Mouse (Mus musculus) intestine, embryonic 14.5 days (tissue): ENCODE results near the gene Cbx7. TPM values are rescaled to one million over a fixed set of nuclear protein-coding genes. Genes with fewer than 3 reads are reported as not detected.
A peak's percentile ranks its signal among the peaks of the same experiment; 100 is the strongest.

ENCODE experiments used
- ATAC-seq: fragments of 200-750 bp; cut with Nextera tagmentation; replicated peaks from 2 replicates; pipeline ENCODE4 v1.8.0; 2017; ENCODE audit warnings: low read depth, moderate number of reproducible peaks, moderate TSS enrichment, moderate library complexity; ENCODE audit not compliant: low FRiP score, low TSS enrichment
- DNase-seq: peaks from one replicate; pipeline ENCODE4 v3.0.0-alpha.2; 2018; ENCODE audit warnings: low spot score
- H3K27ac ChIP-seq: fragments of 300-500 bp; sonication (generic); 2 replicates; pipeline ENCODE4 v1.5.1; 2014; ENCODE audit warnings: low read depth, mild to moderate bottlenecking, control low read depth
- H3K27me3 ChIP-seq: fragments of 300-500 bp; sonication (generic); replicated peaks from 2 replicates; pipeline ENCODE4 v1.6.1; 2014; ENCODE audit warnings: low read length, control low read depth; ENCODE audit not compliant: control insufficient read depth, insufficient read depth
- H3K36me3 ChIP-seq: fragments of 300-500 bp; sonication (generic); 2 replicates; pipeline ENCODE4 v1.6.1; 2014; ENCODE audit warnings: low read length, control low read depth; ENCODE audit not compliant: control insufficient read depth, insufficient read depth
- H3K4me1 ChIP-seq: fragments of 300-500 bp; sonication (generic); replicated peaks from 2 replicates; pipeline ENCODE4 v1.6.1; 2014; ENCODE audit warnings: low read length, control low read depth, mixed read lengths; ENCODE audit not compliant: control insufficient read depth, insufficient read depth
- H3K4me2 ChIP-seq: fragments of 300-500 bp; sonication (generic); 2 replicates; pipeline ENCODE4 v1.6.1; 2014; ENCODE audit warnings: low read length
- H3K4me3 ChIP-seq: fragments of 300-500 bp; sonication (generic); 2 replicates; pipeline ENCODE4 v1.5.1; 2014; ENCODE audit warnings: low read depth, low read length, control low read depth, mixed read lengths
- H3K9ac ChIP-seq: fragments of 300-500 bp; sonication (generic); 2 replicates; pipeline ENCODE4 v1.6.1; 2014; ENCODE audit warnings: mild to moderate bottlenecking, low read length
- H3K9me3 ChIP-seq: fragments of 300-500 bp; sonication (generic); 2 replicates; pipeline ENCODE4 v1.6.1; 2016; ENCODE audit warnings: low read length, control low read depth; ENCODE audit not compliant: control insufficient read depth
- WGBS: fragments of 180-500 bp; shearing (Covaris S2); extraction: QIAGEN DNeasy Blood & Tissue Kit; methylation state at CpG from one replicate; pipeline ENCODE4 v1.1.7; 2014; 5-methylcytosine and 5-hydroxymethylcytosine counted together
- polyA plus RNA-seq: library from polyadenylated mRNA; unstranded; fragments of >200 nt; fragmentation: Nextera tagmentation; extraction: Ambion mirVana; gene quantifications from 2 replicates; pipeline ENCODE4 v1.2.1, GENCODE M21; 2014

The Cbx7 gene
- polyA plus RNA-seq, result 4.6 and 6.2 TPM in 2 replicates

DNA sequence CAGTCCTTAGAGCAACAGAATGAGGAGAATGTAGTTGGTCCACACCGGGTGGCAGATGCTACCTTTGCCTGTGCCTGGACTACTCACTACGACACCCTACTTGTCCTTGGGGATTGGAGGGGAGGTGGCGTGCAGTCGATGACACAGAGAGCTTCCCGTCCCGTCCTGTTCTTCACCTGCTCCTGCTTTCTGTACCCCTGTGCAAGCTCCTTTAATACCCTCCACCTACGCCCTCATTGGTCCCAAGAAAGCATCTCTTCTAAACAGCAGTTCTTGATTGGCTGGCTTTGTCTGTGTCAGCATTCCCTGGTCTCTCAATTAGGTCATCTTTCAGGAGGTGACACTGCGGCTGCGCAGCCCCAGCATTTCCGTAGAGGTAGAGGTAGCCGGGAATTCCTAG is at the start of gene Cbx7:
Gene Cbx7 (minus strand): TSS at position 180 of the 400 bp plus-strand sequence.
- Histone ChIP-seq H3K4me1 (no peaks in the 10 kb centered on the region), H3K9me3 (no peaks in the 10 kb centered on the region), H3K4me3 (no peak within 1 kb of the TSS), H3K4me2 (no peak within 1 kb of the TSS), H3K27ac (no peak within 1 kb of the TSS), H3K9ac (no peak within 1 kb of the TSS), H3K27me3 (no peaks in the 10 kb centered on the region), H3K36me3 (no peaks in the 10 kb centered on the region)
- no peak for ATAC-seq
- 91% methylated on average over 11 of the region's 11 CpGs for WGBS
- no peak for DNase-seq

DNA sequence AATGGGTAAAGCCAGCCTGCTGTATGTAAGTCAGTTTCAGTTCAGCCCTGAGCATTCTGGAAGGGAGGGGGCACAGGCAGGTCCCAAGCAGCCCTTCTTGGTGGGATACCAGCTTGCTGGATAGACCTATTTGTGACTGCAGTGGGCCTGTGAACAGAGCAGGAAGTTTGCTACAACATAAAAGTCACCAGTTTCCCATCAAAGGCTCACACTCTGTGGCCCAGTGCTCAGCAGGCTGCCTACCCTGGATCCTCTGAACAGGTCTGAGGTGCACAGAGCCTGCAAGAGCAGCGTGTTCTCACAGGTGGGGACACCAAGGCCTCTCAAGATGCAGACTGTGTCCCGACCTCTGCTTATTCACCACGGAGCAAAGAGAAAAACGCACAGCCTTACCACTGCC is 49.6 kb upstream of the Cbx7 start:
- no peaks in the 10 kb centered on the region for H3K9me3 ChIP-seq
- H3K27ac ChIP-seq, result no peak overlapping the region
- no peak overlapping the region for H3K4me2 ChIP-seq
- H3K36me3 ChIP-seq, result no peaks in the 10 kb centered on the region
- DNase-seq (no peak), ATAC-seq (no peak)
- peaks cover 12% of the 10 kb centered on the region; the same call in 1 of the 2 replicates for H3K4me1 ChIP-seq
- no peak overlapping the region for H3K4me3 ChIP-seq
- H3K9ac ChIP-seq, result no peak overlapping the region
- WGBS, result 61% methylated on average over 4 of the region's 4 CpGs
- peaks cover 13% of the 10 kb centered on the region for H3K27me3 ChIP-seq

DNA sequence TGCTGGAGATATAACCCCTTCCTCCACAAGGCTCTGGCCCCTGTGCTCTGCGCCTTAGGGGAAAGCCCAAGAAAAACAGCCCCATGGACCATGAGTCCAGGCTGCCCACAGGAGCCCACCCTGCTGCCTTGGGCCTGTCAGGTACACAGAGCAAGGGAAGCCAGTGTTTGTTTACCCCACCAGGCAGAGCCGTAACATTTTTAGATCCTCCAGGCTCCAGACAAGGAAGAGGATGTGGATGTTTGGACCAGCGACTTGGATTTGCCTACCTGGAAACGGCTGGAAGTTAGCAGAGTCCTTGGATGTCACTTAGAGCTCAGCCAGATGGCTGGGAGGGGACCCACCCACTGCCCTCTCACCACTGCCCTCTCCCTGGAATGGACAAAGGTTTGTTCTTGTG is 48.7 kb upstream of the Cbx7 start:
- H3K27me3 ChIP-seq, result peaks cover 22% of the 10 kb centered on the region
- H3K27ac ChIP-seq, result no peak overlapping the region
- 26% methylated on average over 4 of the region's 4 CpGs for WGBS
- H3K36me3 ChIP-seq, result no peaks in the 10 kb centered on the region
- H3K9ac ChIP-seq, result no peak overlapping the region
- H3K9me3 ChIP-seq, result no peaks in the 10 kb centered on the region
- ATAC-seq, result no peak
- H3K4me2 ChIP-seq, result no peak overlapping the region
- peaks cover 12% of the 10 kb centered on the region for H3K4me1 ChIP-seq
- no peak overlapping the region for H3K4me3 ChIP-seq
- DNase-seq, result no peak

DNA sequence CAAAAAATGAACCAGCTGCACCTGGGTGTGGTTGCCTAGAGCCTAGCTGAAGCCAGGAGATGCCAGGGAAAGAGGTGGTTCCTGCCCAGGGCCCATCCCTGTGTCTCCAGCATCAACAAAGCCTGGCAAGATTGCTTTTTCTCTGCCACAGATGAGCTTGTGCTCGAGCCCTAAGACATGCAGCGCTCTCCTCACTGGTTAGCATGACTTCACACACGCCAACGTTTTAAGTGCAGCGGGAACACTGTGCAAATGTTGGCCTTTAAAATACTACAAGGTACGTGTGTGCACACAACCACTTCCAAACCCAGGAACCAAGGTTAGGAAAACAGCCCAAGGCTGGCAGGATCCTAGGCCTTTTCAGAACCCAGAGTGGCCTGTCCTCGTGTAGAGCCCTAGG is 48.3 kb upstream of the Cbx7 start:
- WGBS, result 84% methylated on average over 7 of the region's 7 CpGs
- DNase-seq, result no peak

DNA sequence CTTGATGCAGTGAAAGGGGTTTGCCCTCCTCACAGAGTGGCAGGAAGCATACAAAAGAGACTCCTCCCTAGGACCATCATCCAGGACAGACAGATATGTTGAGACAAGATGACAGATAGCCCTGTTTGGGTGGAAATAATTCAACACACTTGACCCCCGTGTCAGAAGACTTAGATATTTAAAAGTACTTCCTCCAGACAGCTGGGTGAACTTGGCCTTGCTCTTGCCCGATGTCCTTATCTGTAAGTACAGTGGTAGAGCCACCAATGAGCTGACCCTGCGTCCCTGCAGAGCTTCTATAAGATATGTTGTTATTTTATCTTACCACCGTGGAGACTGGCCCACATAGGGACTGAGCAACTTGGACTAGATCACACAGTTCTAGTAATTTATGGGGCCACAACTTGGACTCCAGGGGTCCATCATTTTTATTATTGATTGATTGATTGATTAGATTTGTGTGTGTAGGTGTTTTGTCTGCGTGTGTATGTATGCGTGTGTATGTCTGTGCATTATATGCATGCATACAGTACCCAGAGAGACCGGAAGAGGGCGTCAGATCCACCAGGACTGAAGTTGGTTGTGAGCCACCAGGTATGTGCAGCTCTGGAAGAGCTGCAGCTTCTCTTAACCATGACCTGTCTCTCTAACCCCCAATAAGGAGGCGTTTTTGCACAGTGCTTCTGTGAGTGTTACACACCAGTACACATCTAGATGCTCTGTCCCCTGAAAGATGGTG is 45.8 kb upstream of the Cbx7 start:
- Histone ChIP-seq H3K9me3 (no peaks in the 10 kb centered on the region), H3K27ac (no peak overlapping the region), H3K9ac (no peak overlapping the region), H3K36me3 (no peaks in the 10 kb centered on the region), H3K4me3 (no peak overlapping the region), H3K4me2 (no peak overlapping the region), H3K27me3 (peaks cover 51% of the 10 kb centered on the region), H3K4me1 (peaks cover 14% of the 10 kb centered on the region)
- no peak for ATAC-seq
- no peak for DNase-seq
- 85% methylated on average over 9 of the region's 9 CpGs for WGBS

More for the DNA sequence above, 48.3 kb upstream of the Cbx7 start:
- no peaks in the 10 kb centered on the region for H3K36me3 ChIP-seq
- H3K9me3 ChIP-seq, result no peaks in the 10 kb centered on the region
- no peak overlapping the region for H3K4me3 ChIP-seq
- H3K27me3 ChIP-seq, result peaks cover 26% of the 10 kb centered on the region
- no peak overlapping the region for H3K27ac ChIP-seq
- no peak for ATAC-seq
- H3K4me2 ChIP-seq, result no peak overlapping the region
- peaks cover 8% of the 10 kb centered on the region for H3K4me1 ChIP-seq
- H3K9ac ChIP-seq, result no peak overlapping the region

DNA sequence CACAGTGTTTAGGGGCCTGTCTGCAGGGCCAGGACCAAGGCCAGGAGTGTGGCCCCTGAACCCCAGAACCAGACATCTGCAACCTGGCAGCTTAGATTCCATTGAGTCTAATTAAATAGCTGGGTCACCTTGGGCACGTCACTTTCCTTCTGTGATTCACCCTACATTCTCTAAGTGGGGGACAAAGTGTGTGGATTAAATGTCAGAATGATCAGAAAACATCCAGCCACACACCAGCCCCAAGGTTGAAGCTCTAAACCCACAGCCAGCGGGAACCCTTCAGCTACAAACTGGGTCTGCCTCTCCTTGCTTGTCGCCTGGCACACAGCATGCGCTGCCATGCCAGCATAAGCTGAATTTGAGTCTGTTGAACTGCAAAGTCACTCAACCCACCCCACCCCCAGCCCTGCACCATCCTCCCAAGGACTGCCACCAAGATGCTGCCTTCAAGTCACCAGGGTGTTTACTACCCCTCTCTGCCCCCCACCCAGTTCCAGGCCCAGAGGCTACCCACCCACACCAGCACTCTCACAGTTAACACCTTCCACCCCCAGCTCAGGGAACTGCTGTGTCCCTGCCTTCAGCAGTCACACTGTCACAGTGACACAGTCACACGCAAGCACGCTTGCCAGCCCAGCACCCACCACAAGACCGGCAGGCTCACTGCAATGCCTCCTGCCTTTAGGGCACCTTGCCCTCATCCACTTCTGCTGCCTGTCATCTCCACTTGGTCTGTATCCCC is 44.5 kb upstream of the Cbx7 start:
- no peak for DNase-seq
- Histone ChIP-seq H3K4me1 (peaks cover 14% of the 10 kb centered on the region), H3K36me3 (no peaks in the 10 kb centered on the region), H3K9me3 (no peaks in the 10 kb centered on the region), H3K9ac (peak overlapping the region; percentile 69; the same call in 1 of the 2 replicates), H3K4me3 (peak overlapping the region; percentile 57; the same call in 1 of the 2 replicates), H3K27ac (no peak overlapping the region), H3K4me2 (peak overlapping the region; percentile 92), H3K27me3 (peaks cover 61% of the 10 kb centered on the region)
- ATAC-seq, result no peak
- WGBS, result 67% methylated on average over 7 of the region's 7 CpGs

DNA sequence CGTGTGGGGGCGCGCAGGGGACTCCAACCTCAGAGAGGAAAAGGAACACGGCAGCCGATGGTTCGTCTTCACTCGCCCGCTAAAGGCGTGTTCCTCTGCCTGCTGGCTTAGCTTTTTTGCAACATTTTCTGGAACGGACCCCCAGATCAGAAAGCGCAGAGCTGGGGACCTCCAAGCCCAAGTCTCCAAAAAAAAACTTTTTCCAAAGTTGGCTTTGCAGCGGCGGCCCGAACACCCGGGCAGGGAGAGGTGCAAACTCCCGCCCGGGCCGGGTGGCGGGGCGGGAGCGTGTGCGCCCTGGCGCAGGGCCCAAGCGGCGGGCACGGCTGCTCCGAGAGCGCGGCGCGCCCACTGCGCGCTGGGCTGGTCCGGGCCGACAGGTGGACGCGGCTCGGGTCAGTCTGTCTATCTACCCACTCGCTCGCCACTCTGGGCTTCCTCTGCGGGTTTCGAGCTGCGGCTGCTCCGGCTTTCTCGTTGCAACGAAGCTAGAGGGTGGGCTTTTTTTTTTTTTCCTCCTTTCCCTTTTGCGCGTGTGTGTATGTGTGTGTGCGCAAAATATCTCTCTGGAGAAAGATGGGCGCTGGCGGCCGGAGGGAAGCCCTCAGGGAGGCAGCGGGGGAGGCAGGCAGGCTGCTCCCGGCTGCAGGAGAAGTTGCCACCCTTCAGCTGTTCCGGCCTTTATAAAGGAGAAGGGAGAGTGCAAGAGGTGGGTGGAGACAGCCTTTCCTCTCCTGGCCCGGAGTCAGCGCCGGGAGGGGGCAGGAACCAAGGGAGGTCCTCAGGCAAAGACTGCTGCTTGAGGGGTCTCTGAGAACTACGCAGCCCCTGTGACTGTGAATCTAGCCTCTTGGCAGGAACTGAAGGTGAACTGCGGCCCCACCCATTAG is 43.6 kb upstream of the Cbx7 start, which contains the start of gene Pdgfb:
Gene Pdgfb (minus strand): TSS at position 657 of the 890 bp plus-strand sequence.
- Histone ChIP-seq H3K36me3 (no peaks in the 10 kb centered on the region), H3K27me3 (peaks cover 61% of the 10 kb centered on the region), H3K4me1 (peaks cover 14% of the 10 kb centered on the region), H3K9ac (peak within 1 kb of the TSS; percentile 69), H3K9me3 (no peaks in the 10 kb centered on the region), H3K27ac (peak within 1 kb of the TSS; percentile 83), H3K4me2 (peak within 1 kb of the TSS; percentile 92), H3K4me3 (peak within 1 kb of the TSS; percentile 57)
- ATAC-seq (no peak), DNase-seq (peak; percentile 78)
- WGBS, result 2% methylated on average over 59 of the region's 60 CpGs

DNA sequence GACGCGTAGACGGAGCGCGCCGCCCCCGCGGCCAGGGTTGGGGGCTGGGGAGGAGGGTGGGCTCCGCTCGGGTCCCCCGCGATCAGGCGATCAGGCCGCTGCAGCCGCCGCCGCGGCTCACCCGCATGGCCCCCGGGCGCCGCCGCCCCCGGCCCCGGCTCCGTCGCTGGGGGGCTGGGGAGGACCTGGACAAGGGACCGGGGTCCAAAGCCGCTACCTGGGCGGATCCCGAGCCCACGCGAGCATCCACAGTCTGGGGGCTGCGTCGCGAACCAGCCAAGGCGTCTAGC is 43.1 kb upstream of the Cbx7 start:
- under 1% methylated on average over 34 of the region's 37 CpGs for WGBS
- Histone ChIP-seq H3K4me3 (peak overlapping the region; percentile 57), H3K27me3 (peaks cover 61% of the 10 kb centered on the region), H3K36me3 (no peaks in the 10 kb centered on the region), H3K4me2 (peak overlapping the region; percentile 92), H3K9me3 (no peaks in the 10 kb centered on the region), H3K9ac (peak overlapping the region; percentile 69), H3K4me1 (peaks cover 14% of the 10 kb centered on the region), H3K27ac (peak overlapping the region; percentile 83)
- ATAC-seq, result no peak
- DNase-seq, result no peak
